Mouse (Mus musculus) lung, embryonic 15.5 days (tissue): ENCODE measurements at regions not wholly inside any gene's neighbourhood (a gene's known extent, or its start where the extent isn't known, plus 50 kb on each side); places are given as distances from the start of the nearest gene placed in this dataset.
A peak's percentile ranks its signal among the peaks of the same experiment; 100 is the strongest.

Experiments used
- ATAC-seq: fragments of 200-750 bp; cut with Nextera tagmentation; 2 replicates; pipeline ENCODE4 v1.8.0; 2017; ENCODE audit warnings: moderate number of reproducible peaks, borderline replicate concordance; ENCODE audit not compliant: low FRiP score, low TSS enrichment; ENCODE audit errors: extremely low read depth
- H3K27ac ChIP-seq: fragments of 300-500 bp; sonication (generic); 2 replicates; pipeline ENCODE4 v1.5.1; 2015; ENCODE audit warnings: moderate library complexity, mild to moderate bottlenecking, inconsistent platforms
- H3K27me3 ChIP-seq: fragments of 300-500 bp; sonication (generic); 2 replicates; pipeline ENCODE4 v1.6.1; 2015; ENCODE audit warnings: inconsistent platforms
- H3K36me3 ChIP-seq: fragments of 300-500 bp; sonication (generic); 2 replicates; pipeline ENCODE4 v1.6.1; 2015; ENCODE audit warnings: inconsistent platforms
- H3K4me1 ChIP-seq: fragments of 300-500 bp; sonication (generic); 2 replicates; pipeline ENCODE4 v1.6.1; 2015; ENCODE audit warnings: inconsistent platforms
- H3K4me2 ChIP-seq: fragments of 300-500 bp; sonication (generic); 2 replicates; pipeline ENCODE4 v1.6.1; 2015; ENCODE audit warnings: inconsistent platforms, mild to moderate bottlenecking, moderate library complexity
- H3K4me3 ChIP-seq: fragments of 300-500 bp; sonication (generic); 2 replicates; pipeline ENCODE4 v1.5.1; 2015; ENCODE audit warnings: mild to moderate bottlenecking, inconsistent platforms
- H3K9ac ChIP-seq: fragments of 300-500 bp; sonication (generic); 2 replicates; pipeline ENCODE4 v1.6.1; 2015; ENCODE audit warnings: inconsistent platforms
- H3K9me3 ChIP-seq: fragments of 300-500 bp; sonication (generic); 2 replicates; pipeline ENCODE4 v1.6.1; 2016; ENCODE audit warnings: inconsistent platforms
- WGBS: fragments of 180-500 bp; shearing (Covaris S2); methylation state at CpG from one replicate; pipeline ENCODE4 v1.1.7; 2015; 5-methylcytosine and 5-hydroxymethylcytosine counted together

DNA sequence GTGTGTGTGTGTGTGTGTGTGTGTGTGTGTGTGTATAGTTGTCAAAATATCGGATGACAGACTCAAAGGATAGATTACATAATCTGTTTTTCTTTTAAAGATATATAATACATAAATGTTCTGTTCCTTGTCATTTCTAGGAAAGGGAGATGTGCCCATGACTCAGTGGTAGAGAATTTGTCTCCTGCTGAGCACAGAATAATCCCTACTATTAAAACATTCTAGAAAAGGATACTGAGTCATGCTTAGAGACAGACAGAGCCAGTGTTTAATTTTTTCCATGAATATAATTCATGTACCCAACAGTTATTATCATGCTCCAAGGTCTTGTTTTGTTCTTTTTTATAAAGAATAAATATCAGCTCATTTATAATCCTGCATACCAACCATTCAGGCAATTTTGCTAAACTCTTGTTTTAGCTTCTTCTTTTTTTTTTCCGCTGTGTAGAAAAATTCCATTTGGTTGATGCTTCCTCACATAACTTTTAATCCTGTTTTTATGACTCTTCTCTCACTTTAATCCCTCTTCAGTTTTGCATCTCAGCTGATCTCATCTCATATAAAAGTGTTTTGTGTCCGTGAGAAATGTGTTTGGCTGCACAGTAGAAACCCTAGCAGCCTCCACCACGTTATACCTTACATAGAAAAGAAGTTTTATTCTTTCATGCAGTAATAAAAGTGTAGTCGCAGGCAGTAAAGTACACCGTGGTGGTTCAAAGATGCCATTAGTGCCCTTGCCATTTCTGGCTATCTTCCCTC lies 762.3 kb downstream of the Nedd1 start:
- no peak overlapping the region for H3K4me3 ChIP-seq
- H3K4me2 ChIP-seq: no peak overlapping the region
- H3K27ac ChIP-seq: no peak overlapping the region
- H3K9ac ChIP-seq: no peak overlapping the region
- no peaks in the 10 kb centered on the region for H3K36me3 ChIP-seq
- no peak for ATAC-seq
- WGBS: 75% methylated on average over 6 of the region's 6 CpGs
- H3K4me1 ChIP-seq: no peaks in the 10 kb centered on the region
- H3K9me3 ChIP-seq: no peaks in the 10 kb centered on the region
- no peaks in the 10 kb centered on the region for H3K27me3 ChIP-seq

DNA sequence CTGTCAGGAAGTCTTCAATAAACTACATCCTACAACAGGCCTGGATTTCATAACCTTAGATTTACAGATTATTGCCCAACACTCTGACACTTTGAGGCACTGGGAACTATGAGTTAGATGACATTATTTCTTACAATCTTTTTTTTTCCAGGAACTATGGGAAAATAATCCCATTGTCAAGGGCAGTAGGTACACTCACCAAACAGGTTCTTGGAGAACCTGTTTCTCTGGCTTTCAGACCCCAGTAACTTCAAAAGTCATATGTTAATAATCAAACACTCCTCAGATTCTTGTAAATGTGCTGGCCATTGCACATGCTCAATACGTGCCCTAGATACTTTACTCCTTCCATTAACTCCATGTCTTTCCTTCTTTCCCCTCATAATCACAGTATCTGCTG lies 769.1 kb downstream of the Nedd1 start:
- no peak for ATAC-seq
- peak overlapping the region; percentile 12; the same call in 1 of the 2 replicates for H3K27ac ChIP-seq
- H3K9me3 ChIP-seq: no peaks in the 10 kb centered on the region
- no peak overlapping the region for H3K4me3 ChIP-seq
- H3K9ac ChIP-seq: no peak overlapping the region
- no peak overlapping the region for H3K4me2 ChIP-seq
- H3K27me3 ChIP-seq: no peaks in the 10 kb centered on the region
- no peaks in the 10 kb centered on the region for H3K36me3 ChIP-seq
- no peaks in the 10 kb centered on the region for H3K4me1 ChIP-seq
- WGBS: 55% methylated on average over 1 of the region's 1 CpGs

- ATAC-seq: no peak
- WGBS: 71% methylated on average over 3 of the region's 3 CpGs
- Histone ChIP-seq H3K27me3 (no peaks in the 10 kb centered on the region), H3K36me3 (no peaks in the 10 kb centered on the region), H3K4me2 (no peak overlapping the region), H3K27ac (no peak overlapping the region), H3K4me1 (no peaks in the 10 kb centered on the region), H3K9ac (no peak overlapping the region), H3K4me3 (no peak overlapping the region), H3K9me3 (no peaks in the 10 kb centered on the region)
These were observed 742.5 kb upstream of the Tmpo start for GRCm38 (mm10) chr10:91923626-91924025.

GRCm38 (mm10) chr10:91889864-91890263 lies 708.7 kb upstream of the Tmpo start:
- WGBS: 77% methylated on average over 6 of the region's 6 CpGs
- no peaks in the 10 kb centered on the region for H3K9me3 ChIP-seq
- no peak for ATAC-seq

GRCm38 (mm10) chr10:91888537-91888936 lies 707.4 kb upstream of the Tmpo start:
- Histone ChIP-seq H3K4me3 (no peak overlapping the region), H3K27ac (no peak overlapping the region), H3K27me3 (no peaks in the 10 kb centered on the region), H3K9me3 (no peaks in the 10 kb centered on the region), H3K9ac (no peak overlapping the region), H3K36me3 (no peaks in the 10 kb centered on the region), H3K4me2 (no peak overlapping the region), H3K4me1 (no peaks in the 10 kb centered on the region)
- no peak for ATAC-seq
- 74% methylated on average over 4 of the region's 4 CpGs for WGBS

More at GRCm38 (mm10) chr10:91889864-91890263, 708.7 kb upstream of the Tmpo start:
- Histone ChIP-seq H3K4me2 (no peak overlapping the region), H3K9ac (no peak overlapping the region), H3K4me3 (no peak overlapping the region), H3K27me3 (no peaks in the 10 kb centered on the region), H3K27ac (no peak overlapping the region), H3K4me1 (no peaks in the 10 kb centered on the region), H3K36me3 (no peaks in the 10 kb centered on the region)

DNA sequence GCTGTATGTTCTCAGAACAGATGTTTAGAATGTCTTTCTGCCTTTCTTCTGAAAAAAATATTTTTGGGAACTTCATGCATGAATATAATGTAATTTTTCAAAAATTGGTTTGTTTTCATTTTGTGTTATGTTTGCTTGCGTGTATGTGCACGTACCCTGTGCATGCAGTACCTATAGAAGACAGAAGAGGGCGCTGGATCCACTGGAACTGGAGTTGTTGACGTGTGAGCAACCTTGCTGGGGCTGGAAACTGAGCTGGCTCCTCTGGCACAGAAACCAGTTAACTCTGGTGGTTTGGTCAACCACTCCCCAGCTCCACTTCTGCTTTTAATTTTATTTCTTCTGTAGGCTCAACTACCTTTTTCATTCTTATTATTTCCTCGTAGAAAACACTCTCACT lies 702.0 kb upstream of the Tmpo start:
- H3K4me1 ChIP-seq: no peaks in the 10 kb centered on the region
- no peaks in the 10 kb centered on the region for H3K27me3 ChIP-seq
- H3K27ac ChIP-seq: no peak overlapping the region
- ATAC-seq: no peak
- H3K4me3 ChIP-seq: no peak overlapping the region
- H3K9me3 ChIP-seq: no peaks in the 10 kb centered on the region
- H3K36me3 ChIP-seq: no peaks in the 10 kb centered on the region
- no peak overlapping the region for H3K9ac ChIP-seq
- H3K4me2 ChIP-seq: no peak overlapping the region
- 69% methylated on average over 5 of the region's 5 CpGs for WGBS

GRCm38 (mm10) chr10:91882481-91882880 lies 701.4 kb upstream of the Tmpo start:
- 71% methylated on average over 4 of the region's 4 CpGs for WGBS
- ATAC-seq: no peak
- no peaks in the 10 kb centered on the region for H3K27me3 ChIP-seq

GRCm38 (mm10) chr10:91881521-91882228 lies 700.6 kb upstream of the Tmpo start:
- no peak overlapping the region for H3K27ac ChIP-seq

More at GRCm38 (mm10) chr10:91882481-91882880, 701.4 kb upstream of the Tmpo start:
- no peak overlapping the region for H3K4me2 ChIP-seq
- H3K4me1 ChIP-seq: no peaks in the 10 kb centered on the region
- H3K9ac ChIP-seq: no peak overlapping the region
- H3K27ac ChIP-seq: no peak overlapping the region
- no peak overlapping the region for H3K4me3 ChIP-seq
- no peaks in the 10 kb centered on the region for H3K36me3 ChIP-seq
- H3K9me3 ChIP-seq: no peaks in the 10 kb centered on the region

DNA sequence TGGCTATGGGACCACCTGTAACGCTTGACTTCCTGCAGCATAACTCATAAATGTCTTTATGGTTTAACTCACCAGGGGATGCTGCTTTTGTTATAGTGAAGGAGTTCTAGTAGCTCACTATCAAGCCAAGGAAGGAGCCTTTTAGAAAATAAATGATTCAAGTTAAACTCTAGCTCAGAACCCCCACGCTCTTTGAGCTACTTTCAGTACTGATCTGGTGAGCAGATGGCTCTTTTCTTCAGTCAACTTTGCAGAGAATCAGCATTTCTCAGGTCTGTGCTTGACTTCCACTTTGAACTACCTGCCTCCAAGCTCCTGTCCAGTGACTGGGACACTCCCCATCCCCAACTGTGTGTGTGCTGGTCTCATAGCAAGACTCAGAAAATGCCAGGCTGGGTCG lies 694.3 kb upstream of the Tmpo start:
- no peak overlapping the region for H3K4me3 ChIP-seq
- WGBS: 77% methylated on average over 3 of the region's 3 CpGs
- no peak overlapping the region for H3K27ac ChIP-seq
- no peaks in the 10 kb centered on the region for H3K27me3 ChIP-seq
- H3K9ac ChIP-seq: no peak overlapping the region
- H3K9me3 ChIP-seq: no peaks in the 10 kb centered on the region
- no peak overlapping the region for H3K4me2 ChIP-seq
- no peak for ATAC-seq
- H3K36me3 ChIP-seq: no peaks in the 10 kb centered on the region
- no peaks in the 10 kb centered on the region for H3K4me1 ChIP-seq

More at GRCm38 (mm10) chr10:91881521-91882228, 700.6 kb upstream of the Tmpo start:
- Histone ChIP-seq H3K4me3 (no peak overlapping the region), H3K9me3 (no peaks in the 10 kb centered on the region), H3K4me2 (no peak overlapping the region), H3K4me1 (no peaks in the 10 kb centered on the region), H3K9ac (no peak overlapping the region), H3K36me3 (no peaks in the 10 kb centered on the region), H3K27me3 (no peaks in the 10 kb centered on the region)
- ATAC-seq: no peak
- WGBS: 47% methylated on average over 9 of the region's 9 CpGs

DNA sequence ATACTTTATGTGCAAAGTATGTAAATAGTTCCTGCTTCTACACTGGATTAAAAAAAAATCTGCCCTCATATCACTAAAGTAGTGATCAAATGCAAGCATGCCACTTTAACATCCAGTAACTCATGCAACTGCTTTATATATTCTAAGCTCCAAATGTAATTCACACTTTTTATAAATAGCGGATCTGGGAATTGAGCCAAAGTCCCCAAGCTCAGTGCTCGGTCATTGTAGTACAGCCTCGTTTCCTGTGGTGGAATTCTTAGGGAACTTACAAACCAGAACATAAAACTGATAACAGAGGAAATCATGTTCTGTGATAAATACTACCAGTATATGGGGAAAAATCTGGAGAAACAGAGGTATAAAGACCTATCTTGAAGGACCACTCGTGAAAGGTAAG lies 690.1 kb upstream of the Tmpo start:
- peak; percentile 76; the same call in 1 of the 2 replicates for ATAC-seq
- H3K27ac ChIP-seq: no peak overlapping the region
- no peak overlapping the region for H3K4me3 ChIP-seq
- H3K4me1 ChIP-seq: no peaks in the 10 kb centered on the region
- no peak overlapping the region for H3K4me2 ChIP-seq
- no peaks in the 10 kb centered on the region for H3K36me3 ChIP-seq
- no peak overlapping the region for H3K9ac ChIP-seq
- no peaks in the 10 kb centered on the region for H3K27me3 ChIP-seq
- WGBS: 24% methylated on average over 4 of the region's 4 CpGs
- no peaks in the 10 kb centered on the region for H3K9me3 ChIP-seq

- H3K4me3 ChIP-seq: no peak overlapping the region
- H3K27ac ChIP-seq: no peak overlapping the region
- no peaks in the 10 kb centered on the region for H3K4me1 ChIP-seq
- no peak for ATAC-seq
- H3K9ac ChIP-seq: no peak overlapping the region
- H3K4me2 ChIP-seq: no peak overlapping the region
- H3K36me3 ChIP-seq: no peaks in the 10 kb centered on the region
- H3K27me3 ChIP-seq: no peaks in the 10 kb centered on the region
- H3K9me3 ChIP-seq: no peaks in the 10 kb centered on the region
- WGBS: 36% methylated on average over 6 of the region's 6 CpGs
These were observed 677.8 kb upstream of the Tmpo start for GRCm38 (mm10) chr10:91858711-91859595.
